Mouse (Mus musculus) G1E-ER4 (cell line): Measurements from ENCODE around the gene Psg17. TPM values are rescaled to one million over a fixed set of nuclear protein-coding genes. Genes with fewer than 3 reads are reported as not detected.

Source experiments
- GATA1 ChIP-seq: IDR thresholded peaks from one replicate; pipeline ENCODE4 v1.8.0; 2012; ENCODE audit warnings: low read length, inconsistent platforms
- polyA plus RNA-seq: library from polyadenylated mRNA; stranded (reverse); fragments of >175 nt; gene quantifications from 2 replicates; pipeline ENCODE4 v1.2.3, GENCODE M21; 2012

The Psg17 gene
- polyA plus RNA-seq, 1 experiment, result not detected

- TF ChIP-seq GATA1, result no peak
These were observed 22.3 kb downstream of the Psg17 start for GRCm38 (mm10) chr7:18799129-18799528.

GRCm38 (mm10) chr7:18798420-18798819 is 23.0 kb downstream of the Psg17 start, which contains the start of gene Psg19:
Gene Psg19 (minus strand): TSS chr7:18798520.
- no peak for TF ChIP-seq GATA1

GRCm38 (mm10) chr7:18779337-18779781 is 42.0 kb downstream of the Psg17 start:
- TF ChIP-seq GATA1, result no peak

Other genes starting within 250 kb of the Psg17 start
- gene Psg23, start 205.1 kb downstream of the Psg17 start, polyA plus RNA-seq, result not detected in 2 replicates
- not detected in 2 replicates for gene Psg21, start 164.9 kb downstream of the Psg17 start, polyA plus RNA-seq
- not detected in 2 replicates for gene Psg20, start 135.4 kb downstream of the Psg17 start, polyA plus RNA-seq
- not detected in 2 replicates for gene Psg22, start 103.5 kb downstream of the Psg17 start, polyA plus RNA-seq
- gene Psg19, start 23.1 kb downstream of the Psg17 start, polyA plus RNA-seq, result not detected in 2 replicates
- gene Mill2, start 18.4 kb upstream of the Psg17 start, polyA plus RNA-seq, result not detected in 2 replicates
- gene Pglyrp1, start 49.7 kb upstream of the Psg17 start, polyA plus RNA-seq, result not detected in 2 replicates
- gene Ccdc61, start 88.8 kb upstream of the Psg17 start, polyA plus RNA-seq, result 81.8 and 103 TPM in 2 replicates
- not detected in 2 replicates for gene Nova2, start 104.3 kb upstream of the Psg17 start, polyA plus RNA-seq
- not detected in 2 replicates for gene Nanos2, start 165.8 kb upstream of the Psg17 start, polyA plus RNA-seq
- 32.1 and 38.6 TPM in 2 replicates for gene Mypop, start 169.6 kb upstream of the Psg17 start, polyA plus RNA-seq
- 175 and 217 TPM in 2 replicates for gene Irf2bp1, start 182.4 kb upstream of the Psg17 start, polyA plus RNA-seq
- 0.04 TPM in 1 of 2 replicates, not detected in the other for gene Foxa3, start 201.9 kb upstream of the Psg17 start, polyA plus RNA-seq
- 336 and 348 TPM in 2 replicates for gene Sympk, start 202.8 kb upstream of the Psg17 start, polyA plus RNA-seq
- gene Rsph6a, start 233.1 kb upstream of the Psg17 start, polyA plus RNA-seq, result 0.04 and 0.06 TPM in 2 replicates